Mouse (Mus musculus) gonadal fat pad, adult 2 months (tissue): ENCODE data around the gene Cd19. TPM values are rescaled to one million over a fixed set of nuclear protein-coding genes. Genes with fewer than 3 reads are reported as not detected.

Experiments used
- DNase-seq: peaks from one replicate; pipeline ENCODE4 v3.0.0-alpha.2; 2012; ENCODE audit warnings: low read depth
- polyA plus RNA-seq: library from polyadenylated mRNA; depleted of rRNA; stranded (reverse); fragments of >200 nt; gene quantifications from 2 replicates; pipeline ENCODE4 v1.2.3, GENCODE M21; 2012; rRNA removed

Cd19 gene
- 0.95 and 1.2 TPM in 2 replicates for polyA plus RNA-seq

GRCm38 (mm10) chr7:126414725-126415124 lies at the start of gene Cd19:
TSS of gene Cd19 (minus strand) at chr7:126414889.
- DNase-seq = no peak

- DNase-seq = no peak
Observed at GRCm38 (mm10) chr7:126464121-126464520, 49.4 kb upstream of the Cd19 start.

GRCm38 (mm10) chr7:126463547-126463946 lies 48.9 kb upstream of the Cd19 start:
- no peak for DNase-seq

GRCm38 (mm10) chr7:126463004-126463403 lies 48.3 kb upstream of the Cd19 start, which contains the start of gene Atp2a1:
TSS of gene Atp2a1 (minus strand) at chr7:126463108.
- DNase-seq = no peak

DNA sequence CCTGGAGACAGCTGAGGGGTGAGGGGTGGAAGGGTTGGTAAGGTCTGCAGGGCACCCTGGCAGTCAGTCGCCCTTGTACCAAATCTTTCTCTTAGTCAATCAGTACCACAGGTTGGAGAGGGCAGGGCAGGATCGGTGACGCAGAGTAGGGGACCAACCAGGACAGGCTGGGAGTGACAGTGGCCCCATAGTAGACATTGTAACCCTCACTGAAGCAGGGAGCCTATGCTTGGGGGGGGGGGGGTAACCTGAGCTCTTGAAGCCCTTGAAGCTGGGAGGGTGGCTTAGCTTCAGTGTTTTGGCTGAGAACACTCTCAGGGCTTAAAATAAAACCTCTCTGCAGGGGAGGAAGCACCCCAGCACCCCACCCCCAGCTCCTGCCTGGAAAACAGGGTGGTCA lies 46.9 kb upstream of the Cd19 start:
- no peak for DNase-seq

- DNase-seq = no peak
Observed at GRCm38 (mm10) chr7:126460623-126461399, 46.1 kb upstream of the Cd19 start.

DNA sequence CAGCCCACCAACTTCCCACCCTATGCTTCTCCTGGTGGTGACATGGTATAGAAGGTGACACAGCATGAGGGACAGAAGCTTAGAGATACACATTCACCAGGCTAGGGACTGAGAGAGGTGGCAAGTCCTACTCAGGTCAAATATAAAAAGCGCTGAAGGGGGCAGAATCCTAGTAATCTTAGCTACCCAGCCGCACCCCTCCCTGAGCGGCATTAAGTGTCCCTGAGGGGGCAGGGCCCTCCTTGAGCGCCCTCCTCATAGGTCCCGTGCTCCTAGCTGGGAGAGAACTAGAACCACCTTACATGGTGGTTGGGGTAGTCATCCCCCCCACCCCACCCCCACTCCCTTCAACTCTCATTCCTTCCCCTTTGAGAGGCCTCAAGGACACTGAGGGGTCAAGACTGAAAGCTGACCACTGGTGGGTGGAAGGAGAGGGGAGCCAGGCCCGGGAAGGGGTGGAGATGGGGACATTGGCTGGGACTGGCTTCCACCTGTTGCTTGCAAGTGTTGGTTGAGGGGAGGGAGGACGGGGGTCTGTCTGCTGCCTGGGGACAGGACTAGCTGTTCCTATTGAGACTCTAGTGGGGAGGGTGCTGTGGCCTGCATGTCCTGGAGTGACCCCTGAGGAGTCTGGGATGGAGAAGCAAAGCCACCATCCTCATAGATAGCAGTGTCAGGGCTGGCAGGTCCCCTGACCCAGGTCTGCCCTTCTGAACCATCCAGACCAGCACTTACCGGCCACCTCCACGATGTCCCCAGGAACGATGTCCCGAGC lies 44.3 kb upstream of the Cd19 start:
- no peak for DNase-seq

GRCm38 (mm10) chr7:126458225-126458624 lies 43.5 kb upstream of the Cd19 start:
- no peak for DNase-seq

DNA sequence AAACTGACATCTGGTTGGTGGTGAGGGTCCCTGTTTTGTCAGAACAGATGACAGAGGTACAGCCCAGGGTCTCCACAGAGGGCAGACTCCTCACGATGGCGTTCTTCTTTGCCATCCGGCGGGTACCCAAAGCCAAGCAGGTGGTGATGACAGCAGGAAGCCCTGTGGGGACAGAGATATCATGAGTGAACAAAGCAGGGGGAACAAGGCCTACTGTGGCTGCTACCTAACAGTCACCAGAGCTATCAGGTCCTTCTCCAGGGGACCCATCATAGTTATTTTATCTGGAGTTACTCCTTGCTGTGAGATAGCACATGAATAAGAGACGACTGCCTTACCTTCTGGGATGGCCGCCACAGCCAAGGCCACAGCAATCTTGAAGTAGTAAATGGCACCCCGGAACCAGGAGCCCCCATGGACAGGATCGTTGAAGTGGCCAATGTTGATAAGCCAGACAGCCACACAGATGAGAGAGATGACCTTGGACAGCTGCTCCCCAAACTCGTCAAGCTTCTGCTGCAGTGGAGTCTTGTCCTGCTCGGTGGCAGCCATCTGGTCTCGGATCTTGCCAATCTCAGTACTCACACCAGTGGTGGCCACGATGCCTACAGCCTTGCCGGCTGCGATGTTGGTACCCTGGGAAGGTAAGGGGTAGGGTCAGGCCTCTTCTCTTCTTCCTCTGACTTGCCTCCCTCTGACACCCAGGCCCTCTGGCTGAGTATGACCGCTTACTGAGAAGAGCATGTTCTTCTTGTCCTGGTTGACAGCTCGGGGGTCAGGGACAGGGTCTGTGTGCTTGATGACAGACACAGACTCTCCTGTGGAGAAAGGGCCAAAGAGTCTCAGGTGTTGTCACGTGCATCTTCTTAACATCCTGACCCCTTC lies 41.9 kb upstream of the Cd19 start:
- DNase-seq = no peak

DNA sequence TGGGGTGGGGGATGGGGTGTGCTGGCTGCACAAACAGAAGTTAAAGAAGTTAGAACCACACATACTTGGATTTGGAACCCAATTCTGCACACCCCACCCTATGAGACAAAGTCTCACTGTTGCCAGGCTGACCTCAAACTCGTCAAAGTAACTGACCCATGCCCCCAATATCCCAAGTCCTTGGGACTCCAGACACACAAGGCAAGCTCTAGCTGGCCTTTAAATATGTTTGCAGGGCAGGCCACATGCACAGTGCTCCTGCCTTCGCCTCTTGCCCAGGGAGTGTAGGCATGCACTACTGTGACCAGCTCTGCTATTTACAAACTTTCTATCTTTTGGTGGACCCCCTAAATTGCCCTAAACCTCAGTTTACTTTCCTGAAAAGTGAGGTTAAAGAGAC lies 40.6 kb upstream of the Cd19 start:
- DNase-seq = no peak

GRCm38 (mm10) chr7:126453861-126454260 lies 39.2 kb upstream of the Cd19 start:
- DNase-seq = no peak

- DNase-seq = no peak
Observed at GRCm38 (mm10) chr7:126452244-126452643, 37.6 kb upstream of the Cd19 start.

GRCm38 (mm10) chr7:126450641-126451040 lies 36.0 kb upstream of the Cd19 start:
- DNase-seq = no peak

DNA sequence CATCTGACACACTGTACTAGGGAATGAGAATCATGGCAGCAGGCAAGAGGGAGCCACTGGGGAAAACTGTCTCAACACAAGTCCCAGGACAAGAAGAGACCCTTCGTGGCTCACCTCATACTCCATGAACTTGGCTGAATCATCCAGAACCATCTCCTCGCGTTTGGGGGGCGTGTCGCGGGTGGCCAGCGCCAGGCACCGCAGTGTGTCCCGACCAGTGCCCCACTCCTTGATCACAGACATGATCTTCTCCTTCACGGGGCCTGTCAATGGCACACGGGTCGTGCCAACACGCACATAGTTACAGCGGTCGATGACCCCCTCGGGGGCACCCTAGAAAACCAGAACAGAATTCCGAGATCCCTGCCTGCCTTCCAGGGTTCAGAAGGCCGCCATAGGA lies 35.3 kb upstream of the Cd19 start:
- no peak for DNase-seq

- no peak for DNase-seq
Observed at GRCm38 (mm10) chr7:126448481-126448880, 33.8 kb upstream of the Cd19 start.

DNA sequence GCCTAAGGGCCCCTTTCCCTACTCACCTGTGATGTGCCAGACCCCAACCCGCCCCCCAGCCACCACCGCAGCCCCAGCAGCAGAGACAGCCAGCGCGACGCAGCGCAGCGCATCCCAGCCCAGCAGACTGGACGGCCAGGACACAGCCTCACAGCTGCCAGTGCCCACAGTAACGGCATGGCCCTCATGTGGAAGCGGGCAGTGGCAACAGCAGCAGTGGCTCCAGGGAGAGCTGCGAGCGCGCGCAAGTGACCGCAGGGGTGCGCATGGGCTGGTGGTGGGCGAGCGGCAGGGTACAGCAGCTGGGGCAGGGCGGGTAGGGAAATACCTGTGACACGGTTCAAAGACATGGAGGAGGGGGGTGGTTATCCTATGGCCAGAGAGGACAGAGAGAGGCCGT lies 31.5 kb upstream of the Cd19 start:
- no peak for DNase-seq

DNA sequence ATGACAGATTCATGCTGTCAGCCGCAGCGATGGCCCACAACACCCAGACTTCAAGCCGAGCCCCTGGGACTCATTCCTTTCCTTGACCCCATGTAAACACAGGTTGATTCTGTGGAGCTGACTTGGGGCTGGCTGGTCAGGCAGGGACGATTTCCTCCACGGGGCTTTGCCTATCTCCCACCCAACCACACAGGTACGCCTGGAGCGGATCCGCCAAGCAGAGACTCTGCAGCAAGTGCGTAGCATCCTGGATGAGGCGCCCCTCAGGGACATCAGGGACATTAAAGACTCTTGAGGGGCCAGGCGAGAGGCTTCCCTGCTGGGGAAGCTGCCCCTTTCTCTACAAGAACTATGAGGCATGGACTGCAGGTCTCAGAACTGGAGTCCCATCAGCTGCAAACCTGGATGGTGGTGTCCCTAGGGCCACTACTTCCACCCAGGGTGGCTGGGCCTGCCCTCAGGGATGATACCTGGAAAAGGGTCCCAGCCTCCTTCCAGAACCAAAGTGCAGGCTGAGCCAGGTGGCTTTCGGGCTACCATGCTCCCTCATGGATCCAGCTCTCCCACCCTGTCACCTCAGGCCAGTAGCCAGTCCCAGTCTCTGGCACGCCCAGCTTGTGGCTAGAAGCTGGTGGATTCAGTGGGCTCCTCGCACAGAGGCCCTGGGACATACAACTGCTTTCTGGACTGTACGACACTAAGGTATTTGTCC lies 30.6 kb upstream of the Cd19 start:
- no peak for DNase-seq

DNA sequence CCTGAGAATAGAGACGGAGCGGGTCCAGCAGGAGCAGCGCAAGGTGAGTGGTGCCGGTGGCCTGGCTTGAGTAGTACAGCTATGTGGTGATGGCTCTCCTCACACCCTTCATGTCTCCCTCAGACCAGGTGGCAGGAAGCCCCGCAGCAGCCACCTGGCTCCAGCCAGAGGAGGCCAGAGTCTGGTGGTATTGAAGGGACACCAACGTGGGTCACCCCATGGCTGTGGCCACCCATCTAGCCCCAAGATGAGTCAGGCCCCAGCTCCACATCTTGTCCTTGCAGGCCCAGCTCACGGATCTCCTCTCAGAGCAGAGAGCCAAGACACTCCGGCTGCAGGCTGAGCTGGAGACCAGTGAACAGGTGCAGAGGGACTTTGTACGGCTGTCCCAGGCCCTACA lies 29.8 kb upstream of the Cd19 start:
- no peak for DNase-seq

- DNase-seq = no peak
Observed at GRCm38 (mm10) chr7:126443997-126444396, 29.3 kb upstream of the Cd19 start.

DNA sequence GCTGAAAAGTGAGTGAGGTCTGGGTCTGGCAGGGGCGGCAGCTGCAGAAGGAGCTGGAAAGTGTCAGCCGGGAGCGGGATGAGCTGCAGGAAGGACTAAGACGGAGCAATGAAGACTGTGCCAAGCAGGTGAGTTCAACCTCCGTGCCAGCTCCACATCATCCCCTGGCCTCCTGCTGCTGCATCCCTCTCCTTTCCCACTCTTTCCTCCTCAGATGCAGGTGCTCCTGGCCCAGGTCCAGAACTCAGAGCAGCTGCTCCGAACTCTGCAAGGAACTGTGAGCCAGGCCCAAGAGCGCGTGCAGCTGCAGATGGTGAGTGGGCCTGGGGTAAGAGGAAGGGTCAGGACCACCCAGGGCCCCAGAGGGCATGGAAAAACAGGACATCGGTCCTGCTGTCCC lies 25.4 kb upstream of the Cd19 start:
- DNase-seq = no peak

DNA sequence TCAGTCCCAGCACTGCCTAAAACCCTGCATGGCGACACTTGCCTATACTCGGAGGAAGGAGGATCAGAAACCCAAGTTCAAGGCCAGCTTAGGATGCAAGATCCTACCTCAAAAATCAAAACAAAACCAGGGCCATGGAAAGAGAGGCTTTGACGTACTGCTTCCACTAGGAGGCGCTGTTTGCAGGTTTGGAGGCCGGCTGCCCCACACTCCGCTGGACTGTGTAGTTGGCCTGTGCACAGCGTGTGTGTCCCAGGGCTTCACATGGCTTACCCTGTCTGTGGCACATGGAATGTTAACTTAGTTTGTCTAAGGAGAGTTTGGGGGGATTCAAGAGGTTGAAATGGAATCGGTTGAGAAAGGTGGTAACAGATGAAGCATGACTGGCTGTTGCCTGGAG lies 22.2 kb upstream of the Cd19 start:
- no peak for DNase-seq

DNA sequence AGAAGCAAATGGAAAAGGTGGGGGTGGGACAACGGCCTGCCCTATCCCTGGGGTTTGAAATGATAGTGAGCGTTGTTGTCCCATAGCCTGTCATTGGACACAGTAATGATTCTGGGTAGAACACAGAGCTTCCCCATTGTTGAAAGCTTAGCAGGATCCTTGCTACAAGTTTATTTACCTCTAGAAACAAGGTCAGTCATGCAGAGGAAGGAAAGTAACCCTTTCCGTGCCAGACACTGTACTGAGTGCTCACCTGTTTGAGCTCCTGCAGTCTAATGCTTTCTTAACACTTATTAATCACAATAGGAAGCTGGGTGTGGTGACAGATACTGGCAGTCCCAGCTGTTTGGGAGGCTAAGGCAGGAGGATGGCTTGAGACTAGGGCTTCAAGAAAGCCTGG lies 21.1 kb upstream of the Cd19 start:
- no peak for DNase-seq
